Mouse (Mus musculus) yolk sac, embryonic 10.5 days (tissue): ENCODE data around the gene Opalin.

ENCODE experiments used
- DNase-seq: peaks from one replicate; pipeline ENCODE4 v3.0.0-alpha.2; 2017; ENCODE audit warnings: low spot score

Opalin gene

DNA sequence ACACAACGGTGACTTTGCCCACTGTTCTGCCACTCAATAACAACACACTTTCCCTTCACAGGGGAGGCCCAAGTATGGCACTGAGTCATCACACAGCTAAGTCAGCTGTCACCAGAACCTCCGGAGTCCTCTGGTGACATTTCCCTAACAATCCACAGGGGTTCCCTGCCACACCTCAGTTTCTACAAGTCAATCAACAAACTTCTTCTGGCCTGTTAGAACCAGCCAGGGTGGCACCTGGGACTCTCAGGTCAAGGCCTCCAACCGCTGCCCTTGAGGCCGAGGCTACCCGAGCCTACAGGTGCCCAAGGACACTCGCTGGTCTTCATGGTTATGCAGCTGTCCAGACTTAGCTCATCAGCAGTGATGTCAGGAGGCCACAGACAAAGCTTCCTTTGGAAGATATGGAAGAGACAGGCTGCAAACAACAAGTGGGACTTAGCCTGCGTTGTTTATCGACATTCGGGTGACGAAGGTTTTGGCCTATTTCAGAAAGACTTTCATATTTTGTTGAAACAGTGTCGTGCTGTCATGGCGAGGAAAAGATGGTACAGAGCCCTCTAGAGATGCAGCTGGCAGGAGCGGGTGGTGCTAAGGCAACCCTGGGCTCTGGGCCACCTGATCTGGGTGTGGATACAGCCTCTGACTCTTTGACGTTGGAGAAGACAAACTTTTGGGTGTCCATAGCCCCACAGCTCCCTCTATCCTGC lies 3.0 kb downstream of the Opalin start:
- DNase-seq, result no peak

DNA sequence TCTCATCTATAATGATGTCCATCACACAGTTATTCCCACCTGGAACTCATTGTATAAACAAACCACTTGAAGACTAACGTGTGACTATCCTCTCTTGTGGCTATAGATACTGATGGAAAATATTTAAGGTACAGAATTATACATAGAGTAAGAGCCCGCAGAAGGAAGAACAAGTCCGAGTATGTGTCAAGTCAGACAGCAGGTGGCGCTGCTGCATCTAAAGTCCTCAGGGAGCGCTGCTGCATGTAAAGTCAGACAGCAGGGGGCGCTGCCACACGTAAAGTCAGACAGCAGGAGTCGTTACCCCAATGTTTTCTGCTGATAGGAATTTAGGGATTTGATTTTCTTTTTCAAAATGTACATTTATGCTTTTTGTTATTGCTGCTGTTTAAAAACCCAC lies 5.4 kb downstream of the Opalin start:
- DNase-seq, result peak; percentile 53

DNA sequence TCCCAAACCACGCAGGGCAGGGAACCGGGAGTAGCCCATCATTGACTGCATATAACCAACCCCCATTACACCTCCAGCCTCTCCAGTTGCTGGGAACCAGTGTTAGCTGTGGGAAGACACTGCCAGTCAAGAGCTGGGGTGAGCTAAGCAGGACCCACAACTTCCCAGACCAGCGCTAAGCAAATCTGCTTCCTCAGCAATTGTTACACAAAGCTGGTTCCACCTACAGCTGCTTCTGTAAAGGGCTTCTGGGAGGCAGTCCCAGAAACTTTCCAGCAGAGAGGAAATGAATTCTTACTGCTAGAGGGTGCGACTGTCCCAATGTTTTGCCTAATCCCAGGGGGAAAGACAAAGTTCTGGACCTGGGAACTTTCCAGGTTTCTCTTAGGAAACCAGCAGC lies 22.2 kb downstream of the Opalin start:
- no peak for DNase-seq

DNA sequence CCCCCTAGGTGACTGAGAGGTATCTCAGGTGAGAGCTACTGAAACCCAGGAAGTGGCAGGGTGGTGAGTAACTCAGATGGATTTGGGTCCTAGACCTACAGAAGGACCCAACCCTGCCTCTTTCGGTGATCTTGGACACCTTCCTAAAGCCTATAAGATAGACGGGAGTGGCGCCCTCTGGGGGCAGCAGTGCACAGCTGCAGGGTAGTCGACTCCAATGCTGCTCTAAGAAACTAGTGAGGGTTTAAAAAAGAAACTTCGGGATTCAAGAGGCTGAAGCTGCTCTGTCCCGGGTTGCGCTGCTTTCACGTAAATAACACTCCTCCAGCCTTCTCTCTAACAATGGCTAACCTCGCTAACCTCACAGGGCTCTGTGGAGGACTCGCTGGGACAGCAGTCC lies 23.4 kb downstream of the Opalin start:
- no peak for DNase-seq

DNA sequence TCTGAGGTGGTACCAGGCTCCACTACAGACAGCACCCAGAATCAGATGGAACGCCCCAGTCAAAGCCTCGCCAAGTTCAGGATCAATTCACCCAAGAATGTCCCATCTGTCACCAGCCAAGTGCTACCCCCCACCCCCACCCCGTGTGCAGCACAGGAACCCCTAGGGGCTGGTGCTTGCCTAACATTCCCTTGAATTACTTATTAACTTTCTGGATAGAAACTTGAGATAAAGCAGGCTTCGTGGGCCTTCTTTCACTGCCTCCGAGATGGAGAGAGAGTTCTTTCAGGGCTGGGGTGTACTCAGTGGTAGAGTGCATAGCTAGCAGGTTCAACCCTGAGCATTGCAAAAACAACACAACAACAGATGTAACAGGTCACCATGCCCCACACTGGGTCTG lies 24.7 kb downstream of the Opalin start:
- peak; percentile 44 for DNase-seq

DNA sequence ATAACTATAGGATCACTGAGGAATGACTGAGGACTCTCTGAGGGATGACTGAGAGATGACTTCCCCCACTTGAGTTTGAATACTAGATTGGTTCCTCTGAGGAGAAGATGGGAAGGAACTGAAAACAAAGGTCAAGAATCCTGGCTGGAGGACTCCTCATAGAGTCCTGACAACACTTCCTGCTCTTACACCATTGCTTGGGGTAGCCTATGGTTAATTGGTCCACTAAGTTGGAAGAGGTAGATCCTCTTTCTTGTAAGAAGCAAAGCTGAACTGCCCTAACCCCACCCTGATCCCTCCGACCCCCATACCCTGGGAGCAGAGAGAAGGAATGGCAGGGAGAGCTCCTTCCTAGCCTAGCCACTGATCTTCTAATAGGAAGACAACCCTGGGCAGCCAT lies 25.2 kb downstream of the Opalin start:
- DNase-seq, result no peak

DNA sequence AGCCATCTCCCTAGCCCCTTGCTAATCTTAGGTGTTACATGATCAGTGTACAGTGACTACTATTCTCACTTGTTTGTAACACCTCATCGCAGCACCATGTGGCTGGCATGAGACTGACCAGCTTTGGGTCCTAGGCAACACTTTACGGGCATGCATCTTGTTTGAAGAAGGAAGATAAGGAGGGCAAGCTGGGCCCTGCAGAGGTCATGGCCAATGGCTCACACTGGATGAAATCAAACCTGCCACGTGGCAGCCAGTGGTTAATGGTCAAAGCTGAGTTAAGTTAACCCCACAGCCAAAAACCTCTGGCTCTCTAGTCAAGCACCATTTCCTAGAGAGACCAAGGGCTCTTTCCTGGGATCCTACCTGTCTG lies 28.7 kb downstream of the Opalin start:
- no peak for DNase-seq

DNA sequence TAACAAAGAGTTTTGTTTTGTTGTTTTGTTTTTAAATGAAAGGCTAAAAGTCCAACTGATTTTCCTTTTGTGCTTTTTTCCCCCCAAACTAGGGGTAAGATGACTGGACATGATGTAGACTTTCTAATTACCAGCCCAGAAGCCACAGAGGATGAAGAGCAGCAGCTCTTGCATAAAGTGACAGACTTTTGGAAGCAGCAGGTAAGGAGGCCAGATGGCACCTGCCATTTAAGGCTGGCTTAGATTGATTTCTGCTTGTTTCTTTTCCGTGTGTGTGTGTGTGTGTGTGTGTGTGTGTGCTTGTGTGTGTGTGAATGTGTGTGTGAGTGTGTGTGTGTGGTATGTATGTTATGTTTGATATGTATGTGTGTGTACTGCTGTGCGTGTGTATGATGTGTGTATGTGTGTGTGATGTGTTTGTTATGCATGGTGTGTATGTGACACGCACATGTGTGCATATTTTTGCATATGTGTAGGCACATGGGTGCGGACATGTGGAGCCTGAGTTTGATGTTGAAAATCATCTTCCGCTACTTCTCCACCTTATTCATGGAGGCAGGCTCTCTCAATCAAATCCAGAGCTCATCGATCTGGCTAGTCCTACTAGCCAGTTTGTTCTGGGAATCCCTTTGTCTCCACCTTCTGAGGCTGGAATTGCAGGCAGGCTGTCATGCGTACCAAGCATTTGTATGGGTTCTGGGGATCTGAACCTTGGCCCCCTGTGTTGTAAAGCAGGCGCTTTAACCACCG lies 29.3 kb downstream of the Opalin start:
- DNase-seq, result no peak

DNA sequence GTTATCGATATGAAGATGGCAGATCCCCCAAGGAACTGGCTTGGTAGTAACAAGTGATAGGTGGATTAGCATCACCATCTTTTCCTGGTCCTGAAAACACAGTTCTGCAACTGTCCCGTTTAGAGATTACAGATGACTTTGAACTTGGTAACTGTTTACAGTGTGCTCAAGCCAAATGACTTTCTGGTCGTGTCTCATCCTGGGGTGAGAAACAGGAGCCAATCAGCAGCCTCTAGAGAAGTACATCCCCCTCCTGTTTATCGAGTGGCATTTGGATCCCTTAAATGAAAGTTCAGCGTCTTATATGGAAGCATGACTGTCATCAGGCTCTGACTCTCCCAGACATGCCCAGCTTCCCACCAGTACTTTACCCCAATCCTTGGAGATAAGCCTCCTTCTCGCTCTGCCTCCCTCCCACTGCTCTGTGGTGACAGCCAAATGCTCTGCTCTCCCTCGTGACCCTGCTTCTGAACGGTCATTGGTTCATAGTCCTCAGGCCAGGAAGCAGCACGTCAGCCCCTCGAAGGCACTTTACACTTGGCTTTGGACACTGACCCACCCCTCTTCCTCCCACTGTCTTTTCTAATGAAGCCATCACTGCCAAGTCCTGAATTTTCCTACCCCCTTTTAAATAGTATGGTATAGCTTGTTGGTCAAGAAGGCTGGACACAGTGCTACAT lies 31.7 kb downstream of the Opalin start:
- no peak for DNase-seq

DNA sequence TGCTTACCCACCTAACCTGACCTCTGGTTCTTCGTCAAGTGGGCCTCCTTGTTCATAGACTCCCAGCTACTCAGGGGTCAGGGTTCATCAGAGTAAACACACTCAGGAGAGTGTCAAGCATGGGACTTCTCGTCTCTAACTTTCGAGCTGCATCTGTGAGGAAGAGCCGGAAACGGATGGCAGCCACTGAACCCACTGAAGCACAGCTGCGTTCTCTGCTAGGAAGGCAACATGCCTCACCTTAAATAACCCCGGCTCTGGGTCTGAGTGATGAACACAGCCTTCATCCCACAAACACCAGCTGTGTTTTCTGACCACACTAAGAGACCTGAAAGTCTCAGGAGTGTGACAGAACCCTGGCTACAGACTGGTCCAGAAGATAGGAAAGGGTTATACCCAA lies 37.8 kb downstream of the Opalin start:
- no peak for DNase-seq

DNA sequence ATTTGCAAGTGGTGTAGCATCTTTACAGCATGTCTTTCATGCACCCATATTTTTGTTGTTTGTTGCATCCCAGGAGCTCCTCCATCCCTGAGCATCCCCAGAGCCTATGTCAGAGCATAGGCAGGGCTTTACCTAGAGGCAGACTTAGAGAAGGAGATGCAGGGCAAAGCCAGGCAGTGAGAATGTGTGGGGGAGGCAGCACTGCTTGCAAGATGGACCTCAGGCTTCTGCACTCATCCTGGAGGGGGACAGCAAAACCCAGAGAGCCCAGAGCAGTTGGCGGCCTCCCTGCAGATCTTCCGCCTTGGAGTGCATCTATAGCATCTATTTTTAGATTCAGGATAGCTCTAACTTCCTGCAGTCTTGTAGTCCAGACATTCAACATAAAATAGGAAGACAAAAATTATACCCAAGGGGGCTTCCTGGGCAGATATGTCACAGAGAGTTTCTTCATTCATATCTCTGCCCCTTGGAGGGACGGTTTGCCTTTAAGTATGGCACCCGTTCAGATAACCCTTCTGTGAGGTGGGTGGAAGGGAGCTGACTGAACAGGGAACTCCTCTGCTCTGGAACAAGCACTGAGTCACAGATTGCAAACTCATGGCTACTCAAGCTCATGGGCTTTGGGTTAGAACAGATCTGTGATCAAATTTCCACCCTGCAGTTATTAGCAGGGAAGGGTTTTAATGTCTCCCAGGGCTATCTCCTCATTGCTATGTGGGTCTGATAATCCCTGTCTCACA lies 40.9 kb downstream of the Opalin start:
- DNase-seq, result no peak

DNA sequence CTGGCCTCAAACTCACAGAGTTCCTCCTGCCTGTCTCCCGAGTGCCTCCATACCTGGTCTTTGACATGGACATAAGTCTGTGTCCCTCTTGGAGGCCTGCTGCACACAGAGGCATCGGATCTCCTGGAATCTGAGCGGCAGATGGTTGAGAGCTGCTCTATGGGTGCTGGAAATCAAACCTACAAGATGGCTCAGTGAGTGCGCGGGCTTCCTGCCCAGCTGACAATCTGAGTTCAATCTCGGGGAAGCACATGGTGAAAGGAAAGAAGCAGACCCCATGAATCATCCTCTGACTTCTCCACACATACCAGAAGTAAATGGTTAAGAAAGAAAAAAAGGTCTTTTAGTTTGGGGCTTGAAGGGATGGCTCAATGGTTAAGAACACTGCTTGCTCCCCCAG lies 45.0 kb downstream of the Opalin start:
- DNase-seq, result no peak

DNA sequence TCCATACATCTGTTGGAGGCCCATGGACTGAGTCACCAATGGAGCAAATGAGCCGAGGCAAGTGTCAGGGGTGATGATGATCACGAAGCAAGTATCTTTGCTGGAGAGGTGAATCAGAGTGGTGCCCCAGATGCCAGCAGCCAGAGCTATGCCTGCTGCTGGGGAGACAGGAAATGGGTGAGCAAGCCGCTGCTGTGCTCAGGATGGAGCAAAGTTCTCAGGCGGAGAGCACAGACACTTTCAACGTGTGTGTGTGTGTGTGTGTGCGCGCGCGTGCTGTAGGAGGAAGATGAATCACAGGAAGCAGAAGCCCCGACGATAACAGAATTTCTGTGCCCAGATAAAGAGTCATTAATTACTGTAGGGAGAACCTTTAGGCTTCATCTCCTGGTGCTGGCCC lies 45.9 kb downstream of the Opalin start:
- no peak for DNase-seq

DNA sequence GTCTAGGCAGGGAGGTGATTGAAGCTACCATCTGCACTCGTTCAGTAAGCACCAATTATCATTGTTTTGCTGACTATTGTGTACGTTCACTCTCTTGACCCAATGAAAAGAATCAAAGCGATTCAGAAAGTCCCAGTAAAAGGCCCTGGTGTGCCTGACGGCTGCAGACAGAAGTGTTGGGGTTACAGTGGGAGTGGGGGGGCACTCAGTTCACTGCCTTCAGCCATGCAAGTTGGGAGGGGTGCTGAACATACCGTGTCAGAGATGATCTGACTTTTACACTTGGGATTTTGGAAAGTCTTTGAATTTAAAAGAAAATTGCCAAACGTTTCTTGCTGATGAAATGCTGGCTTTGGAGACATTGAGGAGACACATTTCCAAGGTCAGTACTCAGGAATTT lies 46.8 kb downstream of the Opalin start:
- no peak for DNase-seq

DNA sequence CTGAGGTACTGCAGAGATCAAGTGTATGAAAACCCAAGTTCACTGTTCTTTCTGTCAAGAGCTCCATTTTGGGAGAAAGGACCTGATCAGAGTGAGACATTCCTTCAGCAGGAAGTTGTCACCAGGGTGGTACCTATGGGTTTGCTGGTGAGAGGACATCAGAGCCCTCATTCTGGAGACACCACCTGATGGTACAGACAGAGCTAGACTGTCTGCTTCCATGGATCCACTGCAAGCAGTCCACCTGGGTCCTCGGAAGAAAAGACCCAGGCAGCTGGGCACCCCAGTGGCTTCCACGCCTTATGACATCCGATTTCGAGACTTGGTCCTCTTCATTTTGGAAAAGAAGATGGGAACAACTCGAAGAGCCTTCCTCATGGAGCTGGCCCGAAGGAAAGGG lies 47.7 kb downstream of the Opalin start, which contains the start of gene Dntt:
Gene Dntt, plus strand, starts transcription at position 57 of the 400 bp plus-strand sequence.
- DNase-seq, result no peak

DNA sequence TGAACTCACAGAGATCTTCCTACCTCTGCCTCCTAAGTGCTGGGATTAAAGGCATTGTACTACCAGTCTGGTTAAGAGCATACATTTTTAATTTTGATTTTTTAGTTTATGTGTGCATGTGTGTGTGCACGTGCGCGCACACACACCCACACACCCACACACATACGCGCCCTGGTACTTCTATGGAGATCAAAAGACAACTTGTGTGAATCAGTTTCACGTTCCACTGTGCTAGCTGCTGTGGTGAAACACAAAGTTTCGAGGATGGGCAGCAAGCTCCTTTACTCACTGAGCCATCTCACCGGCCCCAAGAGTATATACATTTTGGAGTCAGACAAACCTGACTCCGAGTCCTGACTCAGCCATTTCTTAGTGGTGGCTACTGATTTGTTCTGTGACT lies 49.3 kb downstream of the Opalin start:
- DNase-seq, result no peak

DNA sequence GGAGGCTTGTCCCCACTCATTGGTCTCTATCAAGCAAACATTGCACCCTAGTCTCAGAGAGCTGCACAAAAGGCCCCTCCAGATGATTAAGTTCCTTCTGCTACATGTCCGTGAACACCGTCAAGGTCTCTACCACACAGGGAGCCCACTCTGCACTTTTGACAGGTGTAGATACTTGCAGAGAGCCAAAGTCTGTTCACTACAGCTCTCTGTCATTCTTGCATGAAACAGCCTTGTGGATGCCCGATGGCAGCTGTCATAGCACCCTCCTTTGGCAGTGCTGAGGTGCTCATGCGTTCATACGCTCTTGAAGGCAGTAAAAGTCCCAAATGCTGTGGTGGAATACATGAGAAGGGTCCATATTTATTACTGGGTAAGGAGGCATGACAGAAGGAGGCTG lies 49.9 kb downstream of the Opalin start:
- DNase-seq, result no peak

DNA sequence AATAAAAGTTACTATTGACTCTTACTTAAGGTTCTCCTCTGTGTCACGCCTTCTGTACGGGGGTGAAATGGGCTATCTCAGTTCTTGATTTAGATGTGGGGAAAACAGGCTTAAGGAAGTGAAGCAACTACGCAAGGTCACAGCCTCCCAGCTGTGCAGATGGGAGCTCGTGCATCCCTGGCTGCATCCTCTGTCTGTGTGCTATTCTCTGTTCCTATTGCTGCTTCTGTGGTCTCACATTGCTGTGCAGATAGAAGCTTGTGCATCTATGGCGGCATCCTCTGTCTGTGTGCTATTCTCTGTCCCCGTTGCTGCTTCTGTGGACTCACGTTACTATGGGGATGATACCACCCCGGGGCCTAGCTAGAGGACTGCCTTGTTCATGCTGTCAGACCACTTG lies 50.4 kb downstream of the Opalin start:
- no peak for DNase-seq

DNA sequence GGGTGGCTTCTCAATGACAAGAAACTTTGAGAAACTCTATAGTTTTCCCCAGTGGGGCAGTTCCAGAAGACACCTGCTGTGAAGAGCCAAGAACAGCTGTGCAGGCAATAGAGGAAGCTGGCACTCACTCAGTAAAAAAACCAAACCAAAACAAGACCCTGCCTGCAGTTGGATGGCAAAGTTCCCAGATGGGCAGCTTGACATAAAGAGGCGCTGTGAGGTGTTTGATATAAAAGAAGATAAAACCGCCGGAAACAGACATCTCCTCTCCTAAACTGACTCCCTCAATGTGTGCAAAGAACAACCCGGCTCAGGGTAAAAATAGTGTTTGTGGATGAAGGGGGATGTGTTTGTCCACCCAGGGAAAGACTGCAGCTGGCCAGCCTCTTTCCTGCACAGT lies 54.7 kb downstream of the Opalin start:
- no peak for DNase-seq

DNA sequence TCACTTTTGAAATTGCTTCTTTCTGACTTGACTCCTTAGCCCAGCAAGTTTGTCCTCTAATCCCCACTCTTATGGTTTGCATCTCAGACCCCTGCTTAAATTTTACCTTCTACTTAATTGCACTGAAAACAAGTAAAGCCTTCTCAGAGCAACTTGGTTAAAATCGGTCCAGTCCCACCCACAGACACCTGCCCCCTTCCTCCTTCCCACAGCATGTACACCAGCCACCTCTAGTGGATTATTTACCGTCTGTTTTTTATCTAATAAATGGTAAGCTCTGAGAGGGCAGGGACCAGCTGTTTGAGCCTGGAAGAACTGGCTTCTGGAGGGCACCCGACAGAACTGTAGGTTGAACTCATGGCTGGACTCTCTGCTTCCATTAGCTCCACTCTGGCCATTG lies 56.4 kb downstream of the Opalin start:
- no peak for DNase-seq

DNA sequence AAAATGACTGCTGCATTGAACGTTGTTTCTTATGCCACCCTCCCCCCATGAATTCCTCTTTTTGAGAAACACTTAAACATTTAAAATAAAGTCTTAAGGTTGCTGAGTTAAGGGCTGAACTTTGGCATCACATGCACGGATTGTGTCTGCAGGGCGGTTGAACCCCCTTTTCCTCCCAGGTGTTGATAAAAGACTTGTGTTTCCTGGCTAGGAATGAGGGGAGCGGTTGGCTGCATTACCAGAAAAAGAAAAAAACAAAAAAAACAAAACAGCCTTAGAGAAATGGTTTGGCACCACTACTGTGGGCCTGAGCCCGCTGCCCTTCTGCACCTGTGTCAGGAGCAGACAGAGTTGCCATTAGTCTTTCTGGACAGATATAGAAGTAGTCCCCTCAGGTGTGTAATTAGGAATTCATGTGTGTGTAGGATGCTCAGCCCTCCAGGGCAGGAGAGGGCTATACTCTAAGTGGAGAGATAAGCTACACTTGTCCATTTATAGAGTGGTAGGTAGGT lies 57.7 kb downstream of the Opalin start:
- DNase-seq, result no peak

DNA sequence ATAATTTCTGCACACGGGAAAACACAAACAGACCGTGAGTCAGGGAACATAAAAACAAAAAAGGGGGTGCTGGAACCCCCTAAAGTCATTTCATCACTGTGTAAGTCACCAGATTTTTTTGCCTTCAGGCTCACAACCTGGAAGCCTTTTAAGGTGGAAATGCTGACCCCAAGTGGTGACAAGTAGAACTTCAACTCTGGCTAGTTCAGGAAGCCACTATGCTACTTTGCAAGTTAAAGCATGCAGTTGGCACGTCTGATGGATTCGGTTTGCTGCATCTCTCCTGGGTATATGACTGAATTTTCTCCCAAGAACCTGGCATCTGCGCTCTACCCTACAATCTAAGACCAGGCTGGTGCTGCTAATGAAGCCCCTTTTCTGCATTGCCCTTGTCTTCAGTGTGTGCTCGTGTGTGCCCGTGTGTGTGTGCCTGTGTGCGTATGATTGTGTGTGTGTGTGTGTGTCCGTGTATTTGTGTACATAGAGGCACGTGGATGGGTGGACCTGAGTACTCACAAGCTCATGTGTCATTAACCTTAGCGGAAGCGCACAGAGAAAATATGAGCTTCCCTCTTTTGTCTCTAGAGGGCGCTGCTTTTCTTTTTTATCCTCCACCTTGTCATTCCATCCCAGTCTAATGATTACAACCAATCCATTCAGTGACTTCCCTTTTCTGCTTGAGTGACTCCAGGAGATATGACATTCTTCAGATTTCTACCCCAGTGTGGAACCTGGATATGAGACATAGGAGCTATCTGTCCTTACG lies 60.8 kb downstream of the Opalin start:
- DNase-seq, result peak; percentile 35
